Mouse (Mus musculus): ENCODE measurements around the gene H2-D1. TPM values are rescaled to one million over a fixed set of nuclear protein-coding genes. Genes with fewer than 3 reads are reported as not detected.

The H2-D1 gene
- polyA plus RNA-seq, 2 experiments from 2014 or later = 4,417 to 6,162 TPM

DNA sequence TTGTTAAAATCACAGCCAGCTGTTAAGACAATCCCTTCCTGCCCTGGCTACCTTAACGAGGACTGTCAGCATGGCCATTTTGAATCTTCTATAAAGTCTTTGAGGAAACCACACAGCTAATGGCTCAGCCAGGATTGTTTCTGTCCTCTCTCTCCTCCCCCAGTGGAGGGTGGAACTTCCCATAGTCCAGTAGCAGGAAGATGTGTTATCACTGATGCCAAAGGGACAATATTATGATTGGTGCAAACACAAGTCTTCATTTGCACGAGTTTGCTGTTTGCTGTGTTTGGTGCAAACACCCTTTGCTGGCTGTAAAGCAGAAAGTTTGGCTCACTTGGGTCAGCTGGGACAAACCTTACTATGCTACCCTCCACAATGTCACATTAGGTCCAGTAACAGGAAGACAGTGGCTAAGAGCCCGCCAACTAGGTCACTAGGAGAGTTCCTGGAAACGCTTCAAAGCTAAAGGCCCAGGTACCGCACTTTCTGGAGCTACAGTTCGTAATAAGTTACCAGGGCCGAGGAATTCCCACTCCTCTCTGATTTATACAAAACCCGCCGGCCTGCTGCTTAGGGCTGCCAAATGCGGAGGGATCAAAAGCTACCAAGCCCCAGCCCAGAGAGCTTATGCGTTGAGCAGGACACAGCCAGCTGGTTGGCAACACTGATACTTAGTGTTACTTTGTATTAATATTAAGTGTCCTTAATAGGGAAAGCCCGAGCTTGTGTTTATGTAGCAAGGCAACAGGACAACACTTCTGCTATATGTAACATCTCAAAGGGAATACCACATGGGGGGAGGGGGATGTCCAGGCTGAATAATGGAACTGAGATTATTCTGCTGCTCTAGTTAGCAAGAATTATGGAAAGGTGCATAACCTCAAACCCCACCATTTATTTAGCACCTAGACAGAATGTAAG lies 21.9 kb upstream of the H2-D1 start:
- no peak for ATAC-seq

DNA sequence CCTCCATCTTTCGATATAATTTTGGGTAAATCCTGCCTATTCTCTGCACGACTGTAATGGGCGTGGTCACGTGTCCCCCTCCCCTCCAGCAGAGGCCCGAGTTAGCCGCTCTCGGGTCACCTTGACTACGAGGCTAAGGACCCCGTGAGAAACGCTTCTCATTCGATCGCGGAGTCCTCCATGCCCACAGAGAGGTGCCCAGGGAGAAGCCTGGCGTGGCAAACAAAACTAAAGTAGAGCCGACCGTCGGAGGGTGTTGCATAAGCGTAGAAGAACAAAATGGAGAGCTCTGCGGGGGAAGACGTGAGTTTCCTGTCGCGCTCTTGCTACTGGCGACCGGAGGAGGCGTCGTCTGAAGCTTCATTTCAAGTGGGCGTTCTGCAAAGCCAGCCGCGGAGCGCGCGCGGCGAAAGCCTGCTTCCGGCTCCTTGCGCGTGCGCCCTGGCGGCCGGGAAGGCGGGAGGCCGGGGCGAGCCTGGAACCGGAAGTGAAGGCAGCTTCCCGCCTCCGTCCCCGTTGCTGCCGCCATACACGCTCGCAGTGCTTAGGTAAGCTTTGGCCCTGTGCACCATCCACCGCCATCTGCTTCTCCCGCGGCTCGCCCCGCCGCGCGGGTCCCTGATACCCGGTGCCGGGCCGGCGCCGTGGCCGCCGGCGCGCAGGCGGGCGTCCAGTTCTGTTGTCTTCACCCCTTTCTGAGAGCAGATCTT lies 21.1 kb upstream of the H2-D1 start, which contains the start of gene Ddx39b:
Gene Ddx39b (plus strand): TSS at position 442 of the 710 bp plus-strand sequence.
- peak; percentile 76 for ATAC-seq

DNA sequence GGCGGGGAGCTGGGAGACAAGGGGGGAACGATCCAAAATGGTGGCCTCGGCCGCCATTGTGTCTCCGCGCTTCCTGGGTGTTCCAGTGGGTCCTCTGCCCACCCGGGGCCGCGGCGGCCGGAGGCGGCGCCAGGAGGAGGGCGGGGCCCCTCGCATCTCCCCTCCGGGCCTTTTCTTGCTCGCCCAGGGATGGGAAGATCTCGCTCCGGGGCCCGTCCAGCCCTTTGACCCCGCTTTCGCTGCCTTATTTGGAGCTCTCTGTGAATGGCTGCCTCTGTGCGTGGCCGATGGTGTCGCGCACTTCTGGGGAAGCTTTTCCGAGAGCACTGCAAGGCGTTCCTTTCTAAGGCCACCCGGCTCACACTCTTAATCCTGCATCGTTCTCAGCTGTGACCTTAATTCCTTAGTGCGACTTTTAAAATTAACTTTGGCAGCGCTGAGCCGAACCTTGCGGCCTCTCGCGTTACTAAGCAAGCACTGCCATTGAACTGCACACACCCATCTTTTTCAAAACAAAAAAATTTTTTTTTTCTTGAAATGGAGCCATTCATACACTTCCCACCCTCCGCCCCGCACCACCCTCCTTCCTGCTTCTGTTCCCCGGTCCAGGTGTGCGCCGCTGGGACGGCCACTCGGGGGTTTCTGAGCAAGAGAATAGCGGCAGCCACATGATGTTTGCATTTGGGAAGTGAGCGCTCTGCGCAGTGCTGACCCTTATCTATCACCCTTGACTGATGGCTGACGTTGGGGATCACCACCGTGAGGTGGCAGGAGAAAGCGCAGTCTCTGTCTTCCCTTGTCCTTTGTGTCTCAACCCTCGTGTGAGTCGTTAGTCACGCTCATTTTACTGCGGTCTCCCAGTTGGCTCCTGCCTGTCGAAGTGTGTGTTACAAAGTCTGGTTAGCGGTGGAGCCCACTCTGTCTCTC lies 20.3 kb upstream of the H2-D1 start:
- ATAC-seq = peak; percentile 46

DNA sequence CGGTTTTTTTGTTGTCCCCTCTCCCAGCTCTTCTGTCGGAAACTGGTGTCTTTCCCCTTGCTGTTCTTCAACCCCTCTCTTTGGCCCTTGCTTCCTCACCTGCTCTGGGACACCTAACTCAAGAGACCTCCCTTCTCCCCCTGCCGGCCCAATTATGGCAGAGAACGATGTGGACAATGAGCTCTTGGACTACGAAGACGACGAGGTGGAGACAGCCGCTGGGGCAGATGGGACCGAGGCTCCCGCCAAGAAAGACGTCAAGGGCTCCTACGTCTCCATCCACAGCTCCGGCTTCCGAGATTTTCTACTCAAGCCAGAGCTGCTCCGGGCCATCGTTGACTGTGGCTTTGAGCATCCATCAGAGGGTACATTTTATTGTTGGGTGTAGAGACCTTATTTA lies 19.4 kb upstream of the H2-D1 start:
- ATAC-seq = no peak

DNA sequence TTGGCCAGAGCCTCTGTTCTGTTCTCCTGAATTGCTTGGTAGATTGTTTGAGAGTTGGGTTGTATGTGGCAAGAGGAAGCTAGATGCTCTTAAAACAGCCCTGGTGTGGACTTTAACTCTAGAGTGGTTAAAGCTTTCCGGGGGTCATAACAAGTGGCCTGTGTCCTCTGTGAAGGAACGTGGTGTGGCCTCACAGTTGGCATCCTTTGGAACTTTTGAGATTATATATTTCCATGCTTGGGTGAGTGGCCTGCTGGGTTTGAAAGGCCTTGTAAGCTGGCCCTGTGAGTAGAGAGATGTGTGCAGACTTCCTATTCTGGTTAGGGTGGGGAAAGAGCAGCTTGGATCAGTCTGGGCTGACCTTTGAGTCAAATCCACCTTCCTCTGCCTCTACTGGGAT lies 17.5 kb upstream of the H2-D1 start:
- ATAC-seq = no peak

DNA sequence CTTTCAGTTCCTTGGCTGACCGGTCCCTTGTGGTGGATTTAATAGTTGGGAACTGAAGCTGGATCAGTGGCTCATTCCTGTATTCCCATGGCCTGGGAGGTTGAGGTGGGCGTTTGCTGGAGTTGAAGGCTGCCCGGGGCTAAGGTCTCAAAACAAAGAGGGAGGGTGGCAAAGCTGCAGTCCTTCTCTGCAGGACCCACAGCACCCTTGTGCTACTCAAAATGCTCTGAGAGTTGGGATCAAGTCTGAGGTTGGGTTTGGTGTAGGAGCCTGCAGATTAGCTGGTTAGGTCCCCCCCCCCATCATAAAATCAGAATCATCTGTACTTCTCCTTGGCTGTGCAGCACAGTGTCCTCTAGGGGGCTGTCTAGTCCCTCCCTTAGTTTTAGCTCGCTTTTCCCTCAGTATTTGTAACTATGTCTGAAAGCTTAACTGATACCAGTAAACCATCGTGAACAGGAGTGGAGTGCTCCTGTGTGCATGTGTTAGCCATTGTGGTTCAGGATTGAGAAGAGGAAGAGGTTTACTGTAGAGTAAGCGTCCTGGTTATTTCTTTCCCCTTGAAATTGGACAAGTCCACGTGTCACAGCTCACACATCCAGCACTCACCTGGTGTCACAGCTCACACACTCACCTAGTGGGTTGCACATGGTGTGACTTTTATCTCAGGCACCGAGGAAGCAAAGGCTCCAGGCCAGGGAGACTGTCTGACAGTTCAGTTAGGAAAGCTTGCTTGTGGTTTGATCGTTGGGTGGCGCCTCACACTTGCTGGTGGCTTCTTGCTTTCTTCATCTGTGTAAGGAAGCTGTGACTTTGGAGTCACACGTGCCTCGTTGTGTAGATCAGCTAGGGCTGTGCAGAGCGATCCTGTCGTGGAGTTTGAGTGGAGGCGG lies 16.6 kb upstream of the H2-D1 start:
- ATAC-seq = no peak

DNA sequence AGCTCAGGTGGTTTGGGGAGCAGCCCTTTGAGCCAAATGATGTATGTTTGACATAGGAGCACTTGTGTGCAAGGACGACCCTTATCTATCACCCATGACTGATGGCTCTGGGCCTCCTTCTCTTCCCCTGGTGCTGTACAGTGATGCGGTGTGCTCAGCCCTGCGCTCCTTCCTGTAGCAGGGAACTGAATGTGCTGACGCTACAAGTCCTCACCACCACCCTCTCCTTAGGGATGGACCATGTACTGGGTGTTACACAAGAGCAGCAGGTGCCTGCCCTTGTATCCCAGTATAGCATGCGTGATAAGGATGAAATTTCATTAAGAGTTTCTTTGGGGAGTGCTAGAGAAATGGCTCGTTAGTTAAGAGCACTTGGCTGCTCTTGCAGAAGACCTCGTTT lies 15.4 kb upstream of the H2-D1 start:
- no peak for ATAC-seq

DNA sequence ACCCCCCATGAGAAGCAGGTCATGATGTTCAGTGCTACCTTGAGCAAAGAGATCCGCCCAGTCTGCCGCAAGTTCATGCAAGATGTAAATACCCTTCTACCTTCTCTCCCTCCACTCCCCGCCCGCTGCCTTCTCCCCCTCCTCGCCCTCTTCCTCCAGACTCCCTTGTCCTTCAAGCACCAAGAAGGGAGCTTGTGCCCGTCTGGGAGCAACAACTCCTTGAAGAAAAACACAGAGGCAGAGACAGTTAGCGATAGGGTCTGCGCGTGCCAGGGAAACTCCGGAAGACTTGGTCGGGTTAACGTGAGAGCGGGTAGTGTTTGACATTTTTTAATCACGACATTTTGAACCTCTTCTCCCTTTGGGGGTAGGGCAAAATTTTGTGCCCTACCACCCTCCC lies 13.5 kb upstream of the H2-D1 start:
- ATAC-seq = no peak

DNA sequence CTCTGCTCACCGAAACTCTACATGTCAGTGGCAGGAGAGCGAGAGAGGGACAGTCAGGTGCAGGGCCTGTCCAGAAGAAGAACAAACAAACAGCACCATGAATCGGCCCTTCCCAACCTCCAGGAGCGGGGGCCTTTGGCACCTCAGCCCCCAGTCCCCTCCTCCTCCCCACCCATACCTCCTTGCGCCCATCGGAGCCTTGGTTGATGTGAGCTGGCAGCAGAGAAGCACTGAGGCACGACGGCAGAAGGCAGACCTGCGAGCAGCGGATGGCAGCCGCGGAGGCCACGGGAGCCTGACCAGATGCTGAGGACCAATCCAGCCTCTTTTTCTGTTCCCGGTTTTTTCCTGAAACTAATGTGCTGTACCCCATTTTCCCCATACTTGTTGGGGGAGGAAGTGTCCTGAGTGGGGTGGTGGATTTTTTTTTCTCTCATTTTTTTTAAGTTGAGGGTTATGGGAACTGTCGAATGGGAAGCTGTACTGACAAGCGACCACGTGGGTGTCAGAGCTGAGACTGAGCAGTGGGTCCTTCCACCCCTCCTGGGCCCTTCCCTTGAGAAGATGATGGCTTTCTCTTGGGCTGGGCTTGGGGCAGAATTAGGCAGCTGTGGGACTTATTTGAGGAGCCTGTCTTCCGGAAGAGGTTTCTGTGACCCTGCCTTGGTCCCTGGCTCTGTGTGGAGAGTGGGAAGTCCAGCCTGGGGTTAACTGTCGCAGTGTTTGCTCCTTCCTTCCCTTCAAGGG lies 12.9 kb upstream of the H2-D1 start:
- no peak for ATAC-seq

GRCm38 (mm10) chr17:35250348-35251120 lies 12.0 kb upstream of the H2-D1 start:
- ATAC-seq = no peak

DNA sequence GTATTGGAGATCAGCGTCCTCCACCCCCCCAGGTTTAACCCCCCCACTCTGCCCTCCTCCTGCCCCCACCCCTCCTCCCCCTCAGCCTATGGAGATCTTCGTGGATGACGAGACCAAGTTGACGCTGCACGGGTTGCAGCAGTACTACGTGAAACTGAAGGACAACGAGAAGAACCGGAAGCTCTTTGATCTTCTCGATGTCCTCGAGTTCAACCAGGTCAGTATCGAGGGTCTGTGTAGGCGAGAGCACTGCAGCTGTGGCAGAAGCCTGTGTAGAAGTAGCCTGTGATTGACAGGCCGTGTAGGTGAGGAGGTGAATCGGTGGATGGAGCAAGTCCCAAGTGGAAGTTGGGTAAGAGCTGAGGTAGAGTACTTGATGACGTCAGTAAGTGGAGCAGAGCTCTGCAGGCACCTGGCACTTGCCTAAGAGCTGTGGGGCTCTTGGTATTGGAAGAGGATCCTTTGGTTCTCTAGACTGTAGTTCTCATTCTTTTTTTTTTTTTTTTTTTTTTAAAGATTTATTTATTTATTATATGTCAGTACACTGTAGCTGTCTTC lies 11.3 kb upstream of the H2-D1 start:
- no peak for ATAC-seq

DNA sequence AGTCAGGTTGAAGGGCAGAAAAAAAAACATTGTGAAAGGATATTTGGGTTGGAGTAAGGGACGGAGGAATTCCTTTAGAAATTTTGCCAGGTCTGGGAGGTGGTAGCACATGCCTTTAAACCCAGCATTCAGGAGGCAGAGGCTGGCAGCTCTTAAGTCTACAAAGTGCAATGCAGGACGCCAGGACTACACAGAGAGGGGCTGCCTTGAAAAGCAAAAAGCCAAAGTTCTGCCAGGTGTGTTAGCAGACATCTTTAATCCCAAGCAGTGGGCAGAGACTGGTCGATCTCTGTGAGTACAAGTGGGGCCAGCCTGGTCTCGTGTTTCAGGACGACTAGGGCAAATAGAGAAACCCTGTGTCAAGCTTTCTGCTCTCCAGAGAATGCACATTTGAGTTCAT lies 10.5 kb upstream of the H2-D1 start:
- ATAC-seq = no peak

DNA sequence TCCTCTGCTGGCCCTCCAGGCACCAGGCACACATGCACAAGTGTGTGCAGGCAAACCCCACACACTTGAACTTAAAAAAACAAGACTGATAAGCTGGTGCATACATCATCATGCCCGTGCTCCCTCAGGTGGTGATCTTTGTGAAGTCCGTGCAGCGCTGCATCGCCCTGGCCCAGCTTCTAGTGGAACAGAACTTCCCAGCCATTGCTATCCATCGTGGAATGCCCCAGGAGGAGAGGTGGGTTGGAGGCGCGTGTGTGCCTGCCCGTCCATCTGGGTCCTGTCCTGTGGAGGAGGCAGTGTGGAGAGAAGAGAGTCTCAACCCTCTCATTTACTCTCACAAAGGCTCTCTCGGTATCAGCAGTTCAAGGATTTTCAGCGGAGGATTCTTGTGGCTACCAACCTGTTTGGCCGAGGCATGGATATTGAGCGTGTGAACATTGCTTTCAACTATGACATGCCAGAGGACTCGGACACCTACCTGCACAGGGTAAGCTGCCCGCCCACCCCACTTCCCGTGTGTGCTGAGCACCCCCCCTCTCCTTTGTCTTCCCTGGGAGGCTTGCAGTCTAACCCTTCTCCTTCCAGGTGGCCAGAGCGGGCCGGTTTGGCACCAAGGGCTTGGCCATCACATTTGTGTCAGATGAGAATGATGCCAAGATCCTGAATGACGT lies 9.8 kb upstream of the H2-D1 start:
- no peak for ATAC-seq

DNA sequence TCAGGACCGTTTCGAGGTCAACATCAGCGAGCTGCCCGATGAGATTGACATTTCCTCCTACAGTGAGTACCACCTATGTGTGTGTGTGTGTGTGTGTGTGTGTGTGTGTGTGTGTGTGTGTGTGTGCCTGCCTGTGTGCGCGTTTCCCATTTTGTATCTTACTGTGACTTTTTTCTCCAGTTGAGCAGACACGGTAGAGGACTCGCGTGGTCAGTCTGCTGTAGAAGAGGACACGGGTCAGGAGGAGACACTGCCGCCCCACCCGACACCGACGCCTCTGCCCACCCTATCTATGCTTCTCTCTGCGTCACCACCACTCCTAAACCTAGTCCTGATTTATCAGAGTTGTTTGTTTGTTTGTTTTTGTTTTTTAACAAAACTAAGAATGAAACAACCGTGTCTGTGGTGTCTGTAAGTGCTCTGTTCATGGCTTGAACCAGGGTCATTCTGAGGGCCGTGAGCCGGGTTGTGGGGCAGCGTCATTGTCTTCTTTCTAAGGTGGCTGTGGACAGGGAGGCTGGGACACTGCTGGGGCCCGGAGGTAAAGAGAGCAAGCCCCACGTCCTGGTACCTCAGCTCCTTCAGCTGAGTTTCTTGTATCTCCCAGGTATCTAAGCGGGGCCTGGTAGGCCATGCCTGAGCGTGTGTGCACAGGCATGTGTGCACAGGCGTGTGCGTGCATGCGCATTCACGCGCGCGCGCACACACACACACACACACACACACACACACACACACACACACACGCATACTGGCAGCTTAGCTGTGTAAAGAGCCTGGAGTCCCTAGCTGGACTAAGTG lies 9.0 kb upstream of the H2-D1 start:
- ATAC-seq = no peak

DNA sequence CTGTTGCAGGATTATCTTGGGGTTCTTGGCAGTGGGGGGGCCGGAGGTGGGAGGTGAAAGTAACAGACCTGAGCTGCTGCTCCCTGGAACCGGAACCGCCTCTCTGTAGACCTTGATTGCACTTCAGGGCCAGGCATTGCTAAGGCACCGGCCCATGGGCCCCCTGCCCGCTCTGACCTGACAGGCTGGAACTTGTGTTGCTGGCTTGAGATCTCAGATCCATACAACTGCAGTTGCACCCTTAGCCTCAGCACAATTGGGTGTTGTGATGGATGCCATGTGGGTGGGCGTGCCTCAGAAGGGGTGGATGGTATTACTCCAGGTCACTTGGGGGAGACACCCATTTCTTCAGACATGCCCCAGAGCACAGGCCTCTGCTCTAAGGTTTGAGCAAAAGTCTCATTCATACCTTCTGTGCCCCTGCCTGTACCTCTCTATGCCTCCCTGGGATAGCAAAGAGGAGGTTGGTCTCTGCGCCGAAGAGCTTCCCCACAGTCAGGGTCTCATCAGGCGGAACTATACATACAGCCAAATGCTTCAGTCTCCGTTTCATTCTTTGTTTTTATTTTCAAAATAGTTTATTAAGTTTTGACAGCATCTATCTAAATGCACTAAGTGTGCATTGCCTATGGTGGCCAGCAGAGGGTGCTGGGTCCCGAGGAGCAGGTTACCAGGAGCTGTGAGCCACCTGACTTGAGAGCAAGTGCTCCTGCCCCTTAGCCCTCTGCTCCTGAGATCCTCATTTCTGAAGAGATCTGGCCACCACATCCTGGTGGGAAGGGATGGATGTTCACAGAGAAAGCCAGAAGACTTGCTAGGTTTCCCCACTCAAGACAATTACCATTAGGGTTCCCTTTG lies 8.1 kb upstream of the H2-D1 start:
- peak; percentile 40 for ATAC-seq

DNA sequence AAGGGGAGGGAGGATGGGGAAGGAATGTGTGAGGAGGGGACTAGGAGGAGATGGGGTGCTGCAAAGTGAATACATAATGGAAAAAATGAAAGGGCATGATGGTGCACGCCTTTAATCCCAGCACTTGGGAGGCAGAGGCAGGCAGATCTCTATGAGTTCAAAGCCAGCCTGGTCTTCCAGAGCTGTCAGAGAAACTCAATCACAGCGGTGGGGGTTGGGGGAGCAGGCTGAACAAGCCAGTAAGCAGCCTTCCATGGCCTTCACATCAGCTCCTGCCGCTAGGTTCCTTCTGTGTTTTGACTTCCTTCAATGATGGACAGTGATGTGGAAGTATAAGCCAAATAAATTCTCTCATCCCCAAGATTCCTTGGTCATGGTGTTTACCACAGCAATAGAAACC lies 7.2 kb upstream of the H2-D1 start:
- no peak for ATAC-seq

DNA sequence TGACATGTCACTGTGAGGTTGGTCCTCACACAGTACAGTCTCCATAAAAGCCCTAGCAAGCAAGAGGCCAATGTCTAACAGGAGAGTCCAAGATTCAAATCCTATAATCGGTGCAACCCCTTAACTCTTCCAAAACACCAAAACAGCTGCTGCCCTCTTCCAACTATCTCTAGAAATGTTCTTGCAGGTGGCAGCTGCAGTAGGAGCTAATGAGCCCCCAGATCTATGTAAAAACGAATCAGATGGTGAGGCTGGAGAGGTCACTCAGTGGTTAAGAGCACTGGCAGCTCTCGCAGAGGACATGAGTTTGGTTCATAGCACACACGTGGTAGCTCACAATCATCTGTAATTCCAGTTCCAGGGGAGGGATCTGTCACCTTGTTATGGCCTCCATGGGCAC lies 6.8 kb upstream of the H2-D1 start:
- no peak for ATAC-seq

Data from CD4-positive, CD25-positive, alpha-beta regulatory T cell, adult 4 months (primary cell).